Mouse (Mus musculus) urinary bladder, adult 2 months (tissue): ENCODE measurements around the gene Sdhaf1. TPM values are rescaled to one million over a fixed set of nuclear protein-coding genes. Genes with fewer than 3 reads are reported as not detected.

ENCODE experiments used
- DNase-seq: peaks from one replicate; pipeline ENCODE4 v3.0.0; 2022; ENCODE audit warnings: low spot score
- polyA plus RNA-seq: library from polyadenylated mRNA; depleted of rRNA; stranded (reverse); fragments of >200 nt; gene quantifications from 2 replicates; pipeline ENCODE4 v1.2.3, GENCODE M21; 2012; rRNA removed

The Sdhaf1 gene
- polyA plus RNA-seq, 1 experiment: 15.4 TPM

GRCm38 (mm10) chr7:30293795-30294194 is 29.9 kb downstream of the Sdhaf1 start:
- DNase-seq: no peak

GRCm38 (mm10) chr7:30291215-30292131 is 32.2 kb downstream of the Sdhaf1 start, which contains the start of gene Clip3:
Gene Clip3, plus strand, starts transcription at chr7:30291728.
- peak; percentile 42 for DNase-seq

- no peak for DNase-seq
Observed at GRCm38 (mm10) chr7:30289714-30290399, 33.8 kb downstream of the Sdhaf1 start.

- no peak for DNase-seq
Observed at GRCm38 (mm10) chr7:30289071-30289713, 34.5 kb downstream of the Sdhaf1 start.

- DNase-seq: no peak
Observed at GRCm38 (mm10) chr7:30288046-30288445, 35.6 kb downstream of the Sdhaf1 start.

- no peak for DNase-seq
Observed at GRCm38 (mm10) chr7:30286701-30287410, 36.8 kb downstream of the Sdhaf1 start.

- no peak for DNase-seq
Observed at GRCm38 (mm10) chr7:30282740-30283139, 41.0 kb downstream of the Sdhaf1 start.

GRCm38 (mm10) chr7:30281522-30281921 is 42.2 kb downstream of the Sdhaf1 start:
- DNase-seq: no peak

- DNase-seq: peak; percentile 72
Observed at GRCm38 (mm10) chr7:30280670-30281138, 43.0 kb downstream of the Sdhaf1 start.

GRCm38 (mm10) chr7:30279951-30280669 is 43.6 kb downstream of the Sdhaf1 start, which contains the start of the genes Thap8 and Wdr62:
Gene Thap8, plus strand, starts transcription at chr7:30280094.
Gene Wdr62, minus strand, starts transcription at chr7:30280419.
- DNase-seq: peak; percentile 77

- no peak for DNase-seq
Observed at GRCm38 (mm10) chr7:30279536-30279935, 44.2 kb downstream of the Sdhaf1 start.

GRCm38 (mm10) chr7:30278911-30279310 is 44.8 kb downstream of the Sdhaf1 start:
- no peak for DNase-seq

GRCm38 (mm10) chr7:30274383-30274782 is 49.3 kb downstream of the Sdhaf1 start:
- DNase-seq: no peak

Other genes starting within 250 kb of the Sdhaf1 start
- 0.15 and 0.17 TPM in 2 replicates for gene Gm26920, start 233.5 kb downstream of the Sdhaf1 start, polyA plus RNA-seq
- gene Zfp566, start 233.4 kb downstream of the Sdhaf1 start, polyA plus RNA-seq: 3.6 and 4.7 TPM in 2 replicates
- 39.0 and 39.6 TPM in 2 replicates for gene Zfp260, start 229.1 kb downstream of the Sdhaf1 start, polyA plus RNA-seq
- 2.6 and 3.0 TPM in 2 replicates for gene Zfp382, start 202.0 kb downstream of the Sdhaf1 start, polyA plus RNA-seq
- 49.8 and 50.1 TPM in 2 replicates for gene Zfp146, start 154.1 kb downstream of the Sdhaf1 start, polyA plus RNA-seq
- 16.9 and 19.4 TPM in 2 replicates for gene Cox7a1, start 139.8 kb downstream of the Sdhaf1 start, polyA plus RNA-seq
- gene Capns1, start 125.1 kb downstream of the Sdhaf1 start, polyA plus RNA-seq: 449 and 545 TPM in 2 replicates
- gene Polr2i, start 91.9 kb downstream of the Sdhaf1 start, polyA plus RNA-seq: 107 and 140 TPM in 2 replicates
- 84.3 and 84.5 TPM in 2 replicates for gene Tbcb, start 91.6 kb downstream of the Sdhaf1 start, polyA plus RNA-seq
- 0.31 TPM in 1 of 2 replicates, not detected in the other for gene Ovol3, start 88.2 kb downstream of the Sdhaf1 start, polyA plus RNA-seq
- gene Thap8, start 43.8 kb downstream of the Sdhaf1 start, polyA plus RNA-seq: 0.18 and 0.36 TPM in 2 replicates
- 10.2 and 11.4 TPM in 2 replicates for gene Wdr62, start 43.5 kb downstream of the Sdhaf1 start, polyA plus RNA-seq
- gene Clip3, start 32.2 kb downstream of the Sdhaf1 start, polyA plus RNA-seq: 23.7 and 47.9 TPM in 2 replicates
- gene Alkbh6, start 15.2 kb downstream of the Sdhaf1 start, polyA plus RNA-seq: 68.0 and 80.2 TPM in 2 replicates
- gene Syne4, start 9.1 kb downstream of the Sdhaf1 start, polyA plus RNA-seq: 5.4 and 9.1 TPM in 2 replicates
- gene E130208F15Rik, start 2.2 kb downstream of the Sdhaf1 start, polyA plus RNA-seq: 0.57 and 0.72 TPM in 2 replicates
- gene Lrfn3, start 38.9 kb upstream of the Sdhaf1 start, polyA plus RNA-seq: 7.9 and 11.9 TPM in 2 replicates
- 85.1 and 117 TPM in 2 replicates for gene Tyrobp, start 89.9 kb upstream of the Sdhaf1 start, polyA plus RNA-seq
- gene Hcst, start 96.0 kb upstream of the Sdhaf1 start, polyA plus RNA-seq: 3.3 and 3.8 TPM in 2 replicates
- gene Nfkbid, start 97.8 kb upstream of the Sdhaf1 start, polyA plus RNA-seq: 1.8 and 2.0 TPM in 2 replicates
- 4.2 and 4.5 TPM in 2 replicates for gene Aplp1, start 121.6 kb upstream of the Sdhaf1 start, polyA plus RNA-seq
- not detected in 2 replicates for gene Kirrel2, start 133.8 kb upstream of the Sdhaf1 start, polyA plus RNA-seq
- not detected in 2 replicates for gene Nphs1, start 134.4 kb upstream of the Sdhaf1 start, polyA plus RNA-seq
- not detected in 2 replicates for gene Prodh2, start 169.7 kb upstream of the Sdhaf1 start, polyA plus RNA-seq
- 6.9 and 7.7 TPM in 2 replicates for gene Arhgap33, start 211.2 kb upstream of the Sdhaf1 start, polyA plus RNA-seq
- gene Hspb6, start 228.3 kb upstream of the Sdhaf1 start, polyA plus RNA-seq: 342 and 444 TPM in 2 replicates
- gene Proser3, start 228.4 kb upstream of the Sdhaf1 start, polyA plus RNA-seq: 11.0 and 12.0 TPM in 2 replicates
- 33.8 and 36.5 TPM in 2 replicates for gene Lin37, start 235.9 kb upstream of the Sdhaf1 start, polyA plus RNA-seq
- gene U2af1l4, start 239.4 kb upstream of the Sdhaf1 start, polyA plus RNA-seq: 69.1 and 74.1 TPM in 2 replicates
- 2.8 and 5.1 TPM in 2 replicates for gene Gm49396, start 239.4 kb upstream of the Sdhaf1 start, polyA plus RNA-seq
- 151 and 174 TPM in 2 replicates for gene Psenen, start 239.7 kb upstream of the Sdhaf1 start, polyA plus RNA-seq
- gene Igflr1, start 241.5 kb upstream of the Sdhaf1 start, polyA plus RNA-seq: 3.6 and 4.9 TPM in 2 replicates